Mouse (Mus musculus) telencephalon, adult 2 months (tissue): ENCODE results near the gene Cpxm2.

Source experiments
- DNase-seq: peaks from one replicate; pipeline ENCODE4 v3.0.0-alpha.2; 2011; ENCODE audit warnings: low read depth, low spot score

Gene Cpxm2

GRCm38 (mm10) chr7:132026671-132027070 is 127.9 kb downstream of the Cpxm2 start:
- no peak for DNase-seq

DNA sequence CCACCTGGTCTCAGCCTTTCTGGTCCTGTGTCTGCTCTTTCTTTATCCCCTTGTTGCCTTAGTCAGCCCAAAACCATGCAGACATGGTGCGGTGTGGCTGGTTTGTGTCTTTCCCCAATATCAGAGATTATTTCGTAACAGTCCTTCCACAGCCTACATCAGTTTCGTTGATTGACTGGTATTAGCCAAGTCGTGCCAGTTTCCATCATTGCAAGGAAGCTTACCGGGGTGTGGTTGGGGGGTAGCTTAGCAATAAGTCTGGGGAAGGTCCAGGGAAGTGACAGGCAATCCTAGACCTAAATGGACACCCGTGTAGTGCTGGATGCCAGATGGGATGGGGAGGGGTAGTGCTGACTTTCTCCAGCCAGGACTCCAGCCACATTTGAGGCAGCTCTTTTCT is 128.9 kb downstream of the Cpxm2 start:
- no peak for DNase-seq

- no peak for DNase-seq
These were observed 138.6 kb downstream of the Cpxm2 start for GRCm38 (mm10) chr7:132015933-132016332.

DNA sequence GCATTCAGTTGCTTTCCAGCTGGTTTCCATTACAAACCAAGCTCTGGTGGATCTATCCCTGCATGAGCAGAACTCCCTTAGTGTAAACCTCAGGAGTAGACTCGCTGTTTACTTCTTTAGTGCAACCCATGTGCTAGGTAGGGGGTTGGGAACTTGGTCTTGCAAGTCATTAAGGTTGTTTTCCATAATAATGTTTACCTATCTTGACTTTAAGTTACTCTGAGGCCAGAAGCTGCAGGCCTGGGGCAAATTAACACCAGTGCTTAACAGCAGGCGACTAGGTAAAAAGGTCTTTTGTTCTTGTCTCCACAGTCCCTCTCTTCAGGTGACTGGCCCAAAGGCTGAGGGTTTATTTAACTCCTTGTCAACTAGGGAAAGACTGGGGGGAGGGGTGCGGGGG is 139.3 kb downstream of the Cpxm2 start:
- no peak for DNase-seq

GRCm38 (mm10) chr7:132013970-132014369 is 140.6 kb downstream of the Cpxm2 start:
- DNase-seq, result no peak

DNA sequence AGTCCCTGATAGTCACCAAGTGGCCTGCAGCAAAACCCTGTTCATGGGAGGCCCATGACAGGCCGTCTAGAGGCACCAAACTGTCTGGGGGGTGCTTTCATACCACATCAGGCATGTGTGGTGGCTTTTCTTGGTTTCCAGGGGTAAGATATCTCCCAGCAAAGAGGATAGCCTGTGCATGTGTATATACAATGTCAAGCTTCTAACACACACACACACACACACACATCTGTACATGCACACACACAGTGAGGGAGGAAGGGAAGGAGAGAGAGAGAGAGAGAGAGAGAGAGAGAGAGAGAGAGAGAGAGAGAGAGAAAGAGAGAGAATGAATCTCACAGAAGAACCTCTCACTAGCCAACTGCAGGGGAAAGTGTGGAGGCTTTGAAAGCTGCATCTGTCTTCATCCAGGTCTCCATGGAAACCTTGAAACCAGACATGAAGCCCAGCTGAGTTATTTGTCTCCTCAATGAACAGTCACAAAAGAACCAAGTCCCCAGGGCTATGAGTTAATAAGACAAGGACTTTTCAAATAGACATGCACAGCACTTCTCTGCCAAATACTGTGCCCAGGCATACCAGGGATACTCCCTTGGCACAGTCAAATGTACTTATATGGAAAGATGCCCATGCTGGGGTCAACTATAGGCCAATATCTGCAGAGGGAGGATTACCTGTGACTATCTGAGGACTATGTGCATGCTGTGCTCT is 141.4 kb downstream of the Cpxm2 start:
- DNase-seq, result peak; percentile 76

DNA sequence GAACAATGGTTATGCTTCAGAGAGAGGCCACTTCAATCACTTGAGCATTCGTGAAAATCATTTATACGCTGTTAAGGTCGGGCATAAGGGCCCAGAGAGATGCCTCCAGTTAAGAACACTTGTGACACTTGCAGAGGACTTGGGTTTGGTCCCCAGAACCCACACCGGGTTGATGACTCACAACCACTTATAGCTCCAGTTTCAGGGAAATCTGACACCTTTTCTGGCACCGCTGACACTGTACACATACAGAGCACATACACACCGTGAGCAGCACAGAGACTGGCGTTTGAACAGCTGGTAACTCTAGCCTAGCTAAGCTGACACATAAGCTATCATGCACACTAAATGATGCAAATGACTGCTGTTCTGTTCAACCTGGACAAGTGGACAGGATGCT is 145.5 kb downstream of the Cpxm2 start:
- no peak for DNase-seq

- DNase-seq, result no peak
These were observed 148.4 kb downstream of the Cpxm2 start for GRCm38 (mm10) chr7:132005996-132006696.

DNA sequence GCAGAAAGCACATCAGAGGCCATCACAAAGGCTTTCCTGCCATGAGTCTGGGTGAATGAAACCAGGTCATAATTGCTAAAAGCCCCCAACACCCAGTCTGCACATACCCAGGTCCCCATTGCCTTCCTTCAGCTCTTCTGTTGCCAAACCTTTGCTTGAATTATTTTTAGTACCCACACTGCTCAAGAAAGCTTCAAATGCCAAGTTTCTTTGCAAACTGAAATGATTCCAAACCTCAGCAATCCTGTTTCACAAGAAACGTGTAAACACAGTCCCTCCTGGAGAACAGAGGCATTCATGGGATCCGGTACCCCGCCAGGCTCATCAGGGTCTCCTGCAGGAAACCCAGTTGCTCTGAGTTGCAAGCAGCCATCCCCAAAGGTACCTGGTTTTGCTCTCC is 161.7 kb downstream of the Cpxm2 start:
- no peak for DNase-seq

DNA sequence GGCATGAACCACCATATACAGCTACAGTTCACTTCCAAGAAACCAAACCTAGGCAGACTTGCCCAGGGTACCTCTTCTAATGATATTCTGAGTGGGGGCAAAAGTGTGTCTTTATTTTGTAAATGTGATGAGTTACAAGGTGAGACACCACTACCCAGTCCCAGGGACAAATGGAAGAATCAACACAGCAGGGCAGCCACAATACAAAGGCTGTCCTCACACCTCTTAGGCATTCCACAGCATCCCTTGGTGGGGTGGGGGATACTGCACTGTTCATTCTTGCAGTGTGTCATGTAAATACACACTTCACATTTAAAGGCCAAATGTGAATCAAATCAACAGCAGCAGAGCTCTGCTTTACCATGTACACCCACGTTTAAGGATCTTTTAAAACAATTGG is 162.3 kb downstream of the Cpxm2 start:
- no peak for DNase-seq

DNA sequence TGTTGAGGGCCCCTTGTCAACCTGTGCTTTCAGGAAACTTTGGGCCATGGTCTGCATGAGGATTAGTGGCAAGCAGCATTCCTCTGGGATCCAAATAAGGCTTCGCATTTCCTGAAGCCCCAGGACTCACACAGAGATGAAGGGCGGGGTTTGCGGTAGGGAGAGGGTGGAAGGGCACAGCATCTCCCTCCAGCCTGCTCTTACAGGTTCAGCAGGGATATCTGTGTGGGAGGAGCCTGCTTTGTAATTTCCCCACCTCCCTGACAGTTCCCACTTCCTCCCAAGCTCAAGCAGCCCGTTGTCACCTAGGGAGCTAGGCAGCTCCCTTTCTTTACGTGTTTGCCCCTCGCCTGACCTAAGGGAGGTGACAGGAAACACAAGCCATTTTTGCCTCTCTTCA is 165.5 kb downstream of the Cpxm2 start:
- no peak for DNase-seq
